Comparison of ENCODE assay signal across 13 mouse cellular contexts in genomic region chr2:14199621-14200020, GRCm38 (mm10). TPM values are rescaled to one million over a fixed set of nuclear protein-coding genes. Genes with fewer than 3 reads are reported as not detected.
DNase-seq lines count a peak whose midpoint lies in the region; ATAC-seq and TF ChIP-seq lines count a peak whose summit lies in the region.
"Had no signal": no experiment of that assay in that cellular context is flagged by ENCODE, and none has a peak within 500 bp of the region (broad histone marks: within the 10 kb centered on the region; RNA-seq: fewer than 3 reads in every experiment).

No protein-coding gene starts in this region.

- H3K4me3 ChIP-seq in midbrain, postnatal 0 days (ENCODE audit: low read depth, low read length), result no peak overlapping the region
- H3K4me3 ChIP-seq in midbrain, embryonic 13.5 days (replicated peaks), result no peak overlapping the region
- H3K4me3 ChIP-seq: limb, embryonic 12.5 days had no signal

- H3K9ac ChIP-seq in midbrain, postnatal 0 days (replicated peaks; ENCODE audit: low read length, poor library complexity, severe bottlenecking), result no peak overlapping the region
- H3K9ac ChIP-seq in midbrain, embryonic 13.5 days (replicated peaks), result no peak overlapping the region
- H3K9ac ChIP-seq: hindbrain, embryonic 14.5 days; limb, embryonic 12.5 days; lung, embryonic 14.5 days had no signal

- peak; percentile 82 for DNase-seq in gastrocnemius, adult 18-20 months (ENCODE audit: low spot score)
- no peak for DNase-seq in gastrocnemius, postnatal 4 days (ENCODE audit: low spot score in 2 of 2)
- DNase-seq in midbrain, postnatal 0 days (ENCODE audit: low spot score), result peak; percentile 2
- DNase-seq in cerebellum, postnatal 14 days, result peak; percentile 88 to 91
- DNase-seq in thymus, postnatal 36 days, result no peak
- DNase-seq in layer of hippocampus, adult 9-10 months (ENCODE audit: low spot score), result no peak
- DNase-seq: adrenal gland, adult 8-10 months; lung, embryonic 14.5 days; thymus, postnatal 4 days had no signal

- no peak for TF ChIP-seq CTCF in midbrain, postnatal 0 days (IDR thresholded peaks at IDR 0.05)

- no peaks in the 10 kb centered on the region for H3K4me1 ChIP-seq in midbrain, postnatal 0 days (ENCODE audit: insufficient read depth, low read length)
- H3K4me1 ChIP-seq in midbrain, embryonic 13.5 days (replicated peaks), result no peaks in the 10 kb centered on the region
- H3K4me1 ChIP-seq: limb, embryonic 12.5 days had no signal

- H3K27ac ChIP-seq in midbrain, postnatal 0 days (ENCODE audit: low read depth, low read length), result no peak overlapping the region
- no peak overlapping the region for H3K27ac ChIP-seq in midbrain, embryonic 13.5 days
- H3K27ac ChIP-seq: hindbrain, embryonic 14.5 days; limb, embryonic 12.5 days had no signal

- H3K27me3 ChIP-seq in midbrain, postnatal 0 days (ENCODE audit: insufficient read depth, low read length), result no peaks in the 10 kb centered on the region
- H3K27me3 ChIP-seq in midbrain, embryonic 13.5 days, result no peaks in the 10 kb centered on the region
- H3K27me3 ChIP-seq: limb, embryonic 12.5 days had no signal

- no peak for ATAC-seq in midbrain, postnatal 0 days (ENCODE audit: low FRiP score)
- no peak for ATAC-seq in midbrain, embryonic 13.5 days
- ATAC-seq in megakaryocyte-erythroid progenitor cell, adult 5-6 weeks (replicated peaks; ENCODE audit: low FRiP score, low TSS enrichment, poor library complexity, severe bottlenecking), result peak; percentile 47; the same call in 1 of the 2 replicates

- H3K4me2 ChIP-seq in midbrain, postnatal 0 days (ENCODE audit: low read depth, low read length, poor library complexity, severe bottlenecking), result no peak overlapping the region
- no peak overlapping the region for H3K4me2 ChIP-seq in midbrain, embryonic 13.5 days (replicated peaks)
- H3K4me2 ChIP-seq: hindbrain, embryonic 14.5 days; limb, embryonic 12.5 days; lung, embryonic 14.5 days had no signal

- no peaks in the 10 kb centered on the region for H3K36me3 ChIP-seq in midbrain, postnatal 0 days (ENCODE audit: insufficient read depth, low read length)
- H3K36me3 ChIP-seq in midbrain, embryonic 13.5 days, result no peaks in the 10 kb centered on the region
- H3K36me3 ChIP-seq: limb, embryonic 12.5 days had no signal

- WGBS in midbrain, postnatal 0 days, result 50% methylated on average over 2 of the region's 2 CpGs
- 45% methylated on average over 2 of the region's 2 CpGs for WGBS in midbrain, embryonic 13.5 days

- H3K9me3 ChIP-seq in midbrain, postnatal 0 days (ENCODE audit: low read length), result no peaks in the 10 kb centered on the region
- H3K9me3 ChIP-seq in midbrain, embryonic 13.5 days, result no peaks in the 10 kb centered on the region
- H3K9me3 ChIP-seq: limb, embryonic 12.5 days had no signal

RNA-seq across cellular contexts. Expression of gene Tmem236, which starts 25.3 kb away (rescaled TPM):
- total RNA-seq in gastrocnemius, adult 18-20 months (2021), result under 1 TPM; 0.21 to 0.31 TPM
- under 1 TPM; 0.08 to 0.12 TPM for total RNA-seq in gastrocnemius, postnatal 4 days (2021)
- total RNA-seq in midbrain, postnatal 0 days (2014; rRNA removed), result 0.05 and 0.42 TPM in 2 replicates
- 0.21 and 0.22 TPM in 2 replicates for polyA plus RNA-seq in midbrain, postnatal 0 days (2015; fragmentation: Nextera tagmentation; extraction: Ambion mirVana)
- polyA plus RNA-seq in midbrain, embryonic 13.5 days (2015; fragmentation: Nextera tagmentation; extraction: Ambion mirVana), result 0.09 TPM in 1 of 2 replicates, not detected in the other
- not detected in 2 replicates for total RNA-seq in megakaryocyte-erythroid progenitor cell, adult 5-6 weeks (2014; fragmentation: Nextera tagmentation)
- total RNA-seq in megakaryocyte-erythroid progenitor cell, adult 5-6 weeks (2017), result not detected in 2 replicates
- polyA plus RNA-seq: limb, embryonic 12.5 days; lung, embryonic 14.5 days had no signal

RNA-seq across cellular contexts. Expression of gene Mrc1, which starts 29.6 kb away (rescaled TPM):
- 1 to 10 TPM; 6.6 to 6.9 TPM for total RNA-seq in gastrocnemius, adult 18-20 months (2021)
- total RNA-seq in gastrocnemius, postnatal 4 days (2021), result 10 to 100 TPM; 49.7 to 56.3 TPM
- 11.0 and 13.1 TPM in 2 replicates for total RNA-seq in midbrain, postnatal 0 days (2014; rRNA removed)
- polyA plus RNA-seq in midbrain, postnatal 0 days (2015; fragmentation: Nextera tagmentation; extraction: Ambion mirVana), result 3.7 and 4.1 TPM in 2 replicates
- 4.7 and 5.4 TPM in 2 replicates for polyA plus RNA-seq in midbrain, embryonic 13.5 days (2015; fragmentation: Nextera tagmentation; extraction: Ambion mirVana)
- total RNA-seq in megakaryocyte-erythroid progenitor cell, adult 5-6 weeks (2014; fragmentation: Nextera tagmentation), result not detected in 2 replicates
- 1.5 TPM in 1 of 2 replicates, not detected in the other for total RNA-seq in megakaryocyte-erythroid progenitor cell, adult 5-6 weeks (2017)

Comparison
In these comparisons a context has a peak if more than half of its experiments do, and no peak if none do; other contexts are left out.
1. DNase-seq: peak in gastrocnemius, adult 18-20 months (single experiment), midbrain, postnatal 0 days (single experiment) and cerebellum, postnatal 14 days (2 of 2); none in gastrocnemius, postnatal 4 days (0 of 2), thymus, postnatal 36 days (0 of 2) and layer of hippocampus, adult 9-10 months (single experiment).